Mouse (Mus musculus) hindbrain, embryonic 16.5 days (tissue): ENCODE results near the gene Hoxd13. TPM values are rescaled to one million over a fixed set of nuclear protein-coding genes. Genes with fewer than 3 reads are reported as not detected.

Source experiments
- ATAC-seq: fragments of 200-750 bp; cut with Nextera tagmentation; 2 replicates; pipeline ENCODE4 v1.8.0; 2017; ENCODE audit warnings: moderate TSS enrichment, moderate library complexity
- H3K27ac ChIP-seq: fragments of 300-500 bp; sonication (generic); 2 replicates; pipeline ENCODE4 v1.5.1; 2014; ENCODE audit warnings: low read depth, mild to moderate bottlenecking, control low read depth, low read length, moderate library complexity
- H3K27me3 ChIP-seq: fragments of 300-500 bp; sonication (generic); replicated peaks from 2 replicates; pipeline ENCODE4 v1.6.1; 2014; ENCODE audit warnings: low read length; ENCODE audit not compliant: control insufficient read depth, insufficient read depth
- H3K36me3 ChIP-seq: fragments of 300-500 bp; sonication (generic); 2 replicates; pipeline ENCODE4 v1.6.1; 2014; ENCODE audit warnings: mild to moderate bottlenecking, low read length, moderate library complexity, mixed read lengths; ENCODE audit not compliant: control insufficient read depth, insufficient read depth
- H3K4me1 ChIP-seq: fragments of 300-500 bp; sonication (generic); 2 replicates; pipeline ENCODE4 v1.6.1; 2014; ENCODE audit warnings: low read depth, low read length; ENCODE audit not compliant: control insufficient read depth, insufficient read depth
- H3K4me2 ChIP-seq: fragments of 300-500 bp; sonication (generic); 2 replicates; pipeline ENCODE4 v1.6.1; 2014; ENCODE audit warnings: mild to moderate bottlenecking, low read length, control low read depth, moderate library complexity
- H3K4me3 ChIP-seq: fragments of 300-500 bp; sonication (generic); 2 replicates; pipeline ENCODE4 v1.5.1; 2014; ENCODE audit warnings: mild to moderate bottlenecking, low read length, control low read depth, moderate library complexity
- H3K9ac ChIP-seq: fragments of 300-500 bp; sonication (generic); 2 replicates; pipeline ENCODE4 v1.6.1; 2014; ENCODE audit warnings: low read depth, mild to moderate bottlenecking, control low read depth, low read length, moderate library complexity
- H3K9me3 ChIP-seq: fragments of 300-500 bp; sonication (generic); 2 replicates; pipeline ENCODE4 v1.6.1; 2014; ENCODE audit warnings: mild to moderate bottlenecking, low read length, moderate library complexity; ENCODE audit not compliant: control insufficient read depth
- WGBS: fragments of 180-500 bp; shearing (Covaris S2); extraction: QIAGEN DNeasy Blood & Tissue Kit; methylation state at CpG from one replicate; pipeline ENCODE4 v1.1.7; 2014; 5-methylcytosine and 5-hydroxymethylcytosine counted together
- microRNA-seq: library from miRNA; unstranded; fragments of <30 nt; microRNA quantifications from one replicate; pipeline ENCODE4, GENCODE M21; 2017
- polyA plus RNA-seq: library from polyadenylated mRNA; unstranded; fragments of >200 nt; fragmentation: Nextera tagmentation; extraction: Ambion mirVana; gene quantifications from 2 replicates; pipeline ENCODE4 v1.2.1, GENCODE M21; 2015

The Hoxd13 gene
- polyA plus RNA-seq, 1 experiment from 2014 or later, result not detected

DNA sequence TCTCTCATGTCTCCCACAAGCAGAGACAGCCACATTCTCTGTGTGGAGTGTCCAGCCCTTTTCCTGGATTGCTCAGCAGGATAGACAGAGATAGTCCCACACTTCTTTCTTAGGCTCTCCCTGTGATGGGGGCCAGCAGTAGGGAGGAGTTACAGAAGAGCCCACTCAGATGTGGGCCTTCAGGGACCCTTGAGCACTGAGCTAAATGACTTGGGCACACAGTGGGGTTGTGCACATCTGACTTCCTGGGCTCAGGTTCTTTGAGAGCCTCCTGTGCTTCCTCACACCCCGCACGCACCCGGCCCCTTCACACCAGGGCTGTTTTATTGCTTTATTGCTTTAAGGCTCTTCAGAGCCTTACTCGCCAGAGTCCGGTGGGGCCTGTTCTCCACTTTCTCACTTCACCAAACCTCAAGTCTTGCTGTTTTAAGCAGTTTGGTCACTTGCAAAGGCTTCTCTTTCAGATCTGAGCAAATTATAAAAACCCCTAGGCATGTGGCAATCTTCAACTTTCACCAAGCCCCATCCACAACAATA lies 52.9 kb downstream of the Hoxd13 start:
- ATAC-seq, result no peak
- Histone ChIP-seq H3K27ac (no peak overlapping the region), H3K4me3 (no peak overlapping the region), H3K9ac (no peak overlapping the region), H3K9me3 (no peaks in the 10 kb centered on the region), H3K4me1 (peaks cover 2% of the 10 kb centered on the region; the same call in 1 of the 2 replicates), H3K27me3 (peaks cover 62% of the 10 kb centered on the region), H3K36me3 (no peaks in the 10 kb centered on the region), H3K4me2 (no peak overlapping the region)
- 19% methylated on average over 5 of the region's 5 CpGs for WGBS

Small RNA genes within 50 kb of the gene (microRNA-seq; reads per million reads assigned to microRNA genes)
- not detected for gene Gm44463

Other genes starting within 250 kb of the Hoxd13 start
- gene Lnpk, start 88.9 kb upstream of the Hoxd13 start, polyA plus RNA-seq, result 42.9 and 45.2 TPM in 2 replicates
- gene Evx2, start 8.8 kb upstream of the Hoxd13 start, polyA plus RNA-seq, result 0.40 and 0.58 TPM in 2 replicates
- not detected in 2 replicates for gene Hoxd12, start 6.7 kb downstream of the Hoxd13 start, polyA plus RNA-seq
- gene Hoxd11, start 11.2 kb downstream of the Hoxd13 start, polyA plus RNA-seq, result not detected in 2 replicates
- gene Hoxd10, start 23.6 kb downstream of the Hoxd13 start, polyA plus RNA-seq, result not detected in 2 replicates
- 0.07 TPM in 1 of 2 replicates, not detected in the other for gene Hoxd9, start 29.4 kb downstream of the Hoxd13 start, polyA plus RNA-seq
- gene Hoxd8, start 36.3 kb downstream of the Hoxd13 start, polyA plus RNA-seq, result 0.66 and 1.1 TPM in 2 replicates
- gene Hoxd3, start 43.6 kb downstream of the Hoxd13 start, polyA plus RNA-seq, result 43.8 and 48.0 TPM in 2 replicates
- 2.2 and 2.3 TPM in 2 replicates for gene Hoxd4, start 43.6 kb downstream of the Hoxd13 start, polyA plus RNA-seq
- 0.45 and 0.72 TPM in 2 replicates for gene Gm28230, start 58.4 kb downstream of the Hoxd13 start, polyA plus RNA-seq
- gene Hoxd1, start 94.7 kb downstream of the Hoxd13 start, polyA plus RNA-seq, result 1.1 and 1.3 TPM in 2 replicates
- 156 and 171 TPM in 2 replicates for gene Mtx2, start 157.5 kb downstream of the Hoxd13 start, polyA plus RNA-seq